Mouse (Mus musculus): ENCODE results near the gene Mrtfa. TPM values are rescaled to one million over a fixed set of nuclear protein-coding genes. Genes with fewer than 3 reads are reported as not detected.

The Mrtfa gene
- 10 to 100 TPM; 83.5 to 89.7 TPM for polyA plus RNA-seq (2017; shearing (Covaris generic))

GRCm38 (mm10) chr15:81190630-81191178 is at the start of gene Mrtfa:
TSS of gene Mrtfa (minus strand) at chr15:81190757.

GRCm38 (mm10) chr15:81235086-81235920 is 44.7 kb upstream of the Mrtfa start, which contains the start of gene Mchr1:
TSS of gene Mchr1 (plus strand) at chr15:81235499.

GRCm38 (mm10) chr15:80977620-80978334 is 212.8 kb downstream of the Mrtfa start, which contains the start of gene Sgsm3:
TSS of gene Sgsm3 (plus strand) at chr15:80977765.

Other genes starting within 250 kb of the Mrtfa start
- gene Adsl, start 242.3 kb downstream of the Mrtfa start, polyA plus RNA-seq (2017; shearing (Covaris generic)): 100 to 1,000 TPM; 134 to 165 TPM
- gene Sgsm3, start 213.0 kb downstream of the Mrtfa start, polyA plus RNA-seq (2017; shearing (Covaris generic)): 1 to 10 TPM; 2.6 to 8.6 TPM
- gene Mchr1, start 44.7 kb upstream of the Mrtfa start, polyA plus RNA-seq (2017; shearing (Covaris generic)): under 1 TPM in 1 of 2 experiments, not detected in 1; 0.42 TPM
- 10 to 100 TPM; 56.4 to 57.0 TPM for gene Slc25a17, start 170.1 kb upstream of the Mrtfa start, polyA plus RNA-seq (2017; shearing (Covaris generic))
- 100 to 1,000 TPM in 1 of 2 experiments, 10 to 100 TPM in 1; 83.1 to 116 TPM for gene St13, start 209.3 kb upstream of the Mrtfa start, polyA plus RNA-seq (2017; shearing (Covaris generic))
- 1 to 10 TPM; 6.9 to 9.1 TPM for gene Xpnpep3, start 209.4 kb upstream of the Mrtfa start, polyA plus RNA-seq (2017; shearing (Covaris generic))
- gene Dnajb7, start 217.5 kb upstream of the Mrtfa start, polyA plus RNA-seq (2017; shearing (Covaris generic)): 1 to 10 TPM; 1.4 to 2.6 TPM

Measured in inflammation-experienced regulatory T-cells (primary cell).